Mouse (Mus musculus) kidney, adult 2 months (tissue): ENCODE results near the gene Minos1. TPM values are rescaled to one million over a fixed set of nuclear protein-coding genes. Genes with fewer than 3 reads are reported as not detected.
A peak's percentile ranks its signal among the peaks of the same experiment; 100 is the strongest.

Experiments
- DNase-seq: peaks from one replicate; pipeline ENCODE4 v3.0.0; 2021
- H3K27ac ChIP-seq: fragments of 200-500 bp; 2 replicates; pipeline ENCODE4 v1.5.1; 2012; ENCODE audit warnings: low read depth, low read length, control low read depth, inconsistent platforms; ENCODE audit not compliant: insufficient read depth
- H3K27me3 ChIP-seq: fragments of 200-500 bp; replicated peaks from 2 replicates; pipeline ENCODE4 v1.6.1; 2012; ENCODE audit warnings: mild to moderate bottlenecking, moderate library complexity, low read length, inconsistent platforms; ENCODE audit not compliant: control insufficient read depth, insufficient read depth
- H3K36me3 ChIP-seq: fragments of 200-500 bp; 2 replicates; pipeline ENCODE4 v1.6.1; 2012; ENCODE audit warnings: mild to moderate bottlenecking, moderate library complexity, low read length, inconsistent platforms; ENCODE audit not compliant: control insufficient read depth, insufficient read depth
- H3K4me1 ChIP-seq: fragments of 200-500 bp; 2 replicates; pipeline ENCODE4 v1.6.1; 2011; ENCODE audit warnings: low read length; ENCODE audit not compliant: control insufficient read depth, insufficient read depth
- H3K4me3 ChIP-seq: fragments of 200-500 bp; 2 replicates; pipeline ENCODE4 v1.5.1; 2011; ENCODE audit warnings: mild to moderate bottlenecking, low read depth, low read length, control low read depth; ENCODE audit not compliant: insufficient read depth
- CTCF ChIP-seq: fragments of 200-500 bp; conservative IDR thresholded peaks from 2 replicates; pipeline ENCODE4 v1.5.1; 2011; ENCODE audit warnings: low read depth, mild to moderate bottlenecking, control low read depth, low read length, moderate library complexity, mixed read lengths; ENCODE audit not compliant: insufficient read depth, insufficient read length
- POLR2A ChIP-seq: fragments of 200-500 bp; IDR thresholded peaks from one replicate; pipeline ENCODE4 v1.6.1; 2011; ENCODE audit warnings: low read depth, low read length, control low read depth
- WGBS: fragments of 180-500 bp; shearing (Covaris S2); methylation state at CpG from one replicate; pipeline ENCODE4 v1.1.7; 2018; 5-methylcytosine and 5-hydroxymethylcytosine counted together
- polyA plus RNA-seq: library from polyadenylated mRNA; depleted of rRNA; stranded (reverse); fragments of >200 nt; gene quantifications from 2 replicates; pipeline ENCODE4 v1.2.3, GENCODE M21; 2012

Minos1 gene
- polyA plus RNA-seq, 1 experiment: 157 TPM

GRCm38 (mm10) chr4:139144577-139144976 is 13.7 kb upstream of the Minos1 start:
- Histone ChIP-seq H3K4me1 (no peaks in the 10 kb centered on the region), H3K27ac (no peak overlapping the region), H3K27me3 (no peaks in the 10 kb centered on the region), H3K36me3 (no peaks in the 10 kb centered on the region), H3K4me3 (no peak overlapping the region)
- DNase-seq: no peak
- 91% methylated on average over 4 of the region's 4 CpGs for WGBS
- no peak for TF ChIP-seq CTCF
- TF ChIP-seq POLR2A: no peak

GRCm38 (mm10) chr4:139142985-139143384 is 12.1 kb upstream of the Minos1 start:
- TF ChIP-seq CTCF (no peak), POLR2A (no peak)
- Histone ChIP-seq H3K27me3 (no peaks in the 10 kb centered on the region), H3K4me3 (no peak overlapping the region), H3K27ac (no peak overlapping the region), H3K4me1 (no peaks in the 10 kb centered on the region), H3K36me3 (no peaks in the 10 kb centered on the region)
- no peak for DNase-seq
- 24% methylated on average over 9 of the region's 9 CpGs for whole genome bisulfite sequencing

GRCm38 (mm10) chr4:139141785-139142184 is 10.9 kb upstream of the Minos1 start:
- no peak for DNase-seq
- H3K4me1 ChIP-seq: no peaks in the 10 kb centered on the region
- 67% methylated on average over 6 of the region's 6 CpGs for WGBS

DNA sequence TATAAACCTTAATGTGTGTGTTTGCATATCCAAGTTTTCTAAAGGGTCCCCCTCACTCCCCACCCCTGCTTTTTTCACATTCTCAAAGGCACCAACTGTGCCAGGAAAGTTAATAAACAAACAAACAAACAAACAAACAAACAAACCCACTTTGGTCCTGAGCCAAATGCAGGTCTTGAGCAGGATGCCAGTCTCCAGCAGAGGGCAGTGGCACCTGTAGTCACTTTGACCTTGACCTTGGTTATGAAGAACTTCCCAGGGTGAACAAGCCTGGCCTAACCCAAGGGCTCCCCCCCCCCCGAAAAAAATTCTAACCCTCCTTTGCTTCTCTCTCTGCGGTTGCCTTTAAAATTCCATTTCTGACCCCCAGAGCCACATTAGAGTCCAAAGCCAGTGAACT is 9.4 kb upstream of the Minos1 start:
- no peak for DNase-seq
- no peaks in the 10 kb centered on the region for H3K27me3 ChIP-seq
- 72% methylated on average over 2 of the region's 2 CpGs for WGBS
- peaks cover 4% of the 10 kb centered on the region; the same call in 1 of the 2 replicates for H3K4me1 ChIP-seq
- no peak overlapping the region for H3K27ac ChIP-seq
- TF ChIP-seq CTCF (peak; percentile 52), POLR2A (no peak)
- H3K4me3 ChIP-seq: no peak overlapping the region
- no peaks in the 10 kb centered on the region for H3K36me3 ChIP-seq

More at GRCm38 (mm10) chr4:139141785-139142184, 10.9 kb upstream of the Minos1 start:
- Histone ChIP-seq H3K27me3 (no peaks in the 10 kb centered on the region), H3K27ac (no peak overlapping the region), H3K4me3 (no peak overlapping the region), H3K36me3 (no peaks in the 10 kb centered on the region)
- no peak; the same call in 1 of the 2 replicates for TF ChIP-seq CTCF
- no peak for TF ChIP-seq POLR2A

- WGBS: 70% methylated on average over 2 of the region's 2 CpGs
- Histone ChIP-seq H3K4me3 (no peak overlapping the region), H3K4me1 (peaks cover 4% of the 10 kb centered on the region; the same call in 1 of the 2 replicates), H3K36me3 (no peaks in the 10 kb centered on the region), H3K27me3 (no peaks in the 10 kb centered on the region), H3K27ac (no peak overlapping the region)
- no peak for DNase-seq
- no peak for TF ChIP-seq CTCF
- no peak for TF ChIP-seq POLR2A
Observed at GRCm38 (mm10) chr4:139136011-139136410, 5.1 kb upstream of the Minos1 start.

DNA sequence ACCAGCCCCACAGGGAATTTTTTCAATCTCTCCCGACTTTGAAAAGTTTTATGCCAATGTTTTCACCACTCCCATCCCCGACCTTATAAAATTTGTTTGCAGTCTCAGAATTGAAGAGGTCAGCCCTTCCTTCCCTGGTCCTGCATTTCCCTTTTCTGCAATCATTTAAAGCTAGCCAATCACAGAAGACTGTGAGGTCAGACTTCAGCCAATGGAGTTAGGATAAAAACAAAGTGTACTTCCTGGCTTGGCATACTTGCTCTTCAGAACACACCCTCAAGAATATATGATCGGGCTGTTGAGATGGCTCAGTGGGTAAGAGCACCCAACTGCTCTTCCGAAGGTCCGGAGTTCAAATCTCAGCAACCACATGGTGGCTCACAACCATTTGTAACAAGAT is 2.2 kb upstream of the Minos1 start:
- no peak for DNase-seq
- H3K4me1 ChIP-seq: peaks cover 17% of the 10 kb centered on the region; the same call in 1 of the 2 replicates
- no peaks in the 10 kb centered on the region for H3K27me3 ChIP-seq
- WGBS: 80% methylated on average over 5 of the region's 5 CpGs
- H3K36me3 ChIP-seq: no peaks in the 10 kb centered on the region
- no peak overlapping the region for H3K4me3 ChIP-seq
- no peak overlapping the region for H3K27ac ChIP-seq
- TF ChIP-seq CTCF (no peak), POLR2A (no peak)

DNA sequence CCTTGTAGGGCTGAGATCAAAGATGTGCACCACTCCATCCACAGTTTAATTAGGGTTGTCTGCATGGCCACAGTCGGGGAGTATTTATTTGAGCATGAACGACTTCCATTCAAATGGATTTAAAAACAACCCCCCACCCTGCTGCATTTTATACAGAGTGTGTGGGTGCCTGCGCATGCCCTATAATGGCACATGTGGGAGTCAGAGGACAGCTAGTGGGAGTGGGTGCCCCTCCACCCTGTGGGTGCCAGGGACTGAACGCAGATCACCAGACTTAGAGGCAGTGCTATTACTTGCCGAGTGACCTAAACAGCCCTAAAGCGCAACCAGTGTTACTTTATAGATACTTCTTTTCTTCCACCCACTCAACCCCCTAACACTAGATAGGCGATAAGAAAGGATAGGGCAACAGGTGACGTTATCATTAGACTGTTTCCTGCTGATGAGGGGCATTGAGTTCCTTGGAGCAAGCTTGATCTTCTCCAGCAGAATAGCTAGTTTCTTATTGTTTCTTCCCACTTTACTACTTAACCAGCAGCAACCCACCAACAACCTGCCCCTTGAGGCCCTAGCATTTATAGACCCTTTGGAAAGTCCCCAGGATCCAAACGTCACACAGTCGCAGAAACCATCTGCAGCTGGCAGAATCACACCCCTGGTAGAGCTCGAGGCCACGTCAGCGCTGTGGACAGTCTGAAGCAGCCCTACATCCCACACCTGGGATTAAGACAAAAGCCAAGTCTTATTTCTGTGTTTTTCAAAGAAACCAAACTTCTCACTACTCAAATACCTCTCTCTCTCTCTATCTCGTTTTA is 1.2 kb upstream of the Minos1 start:
- TF ChIP-seq CTCF (no peak), POLR2A (no peak)
- Histone ChIP-seq H3K27me3 (no peaks in the 10 kb centered on the region), H3K36me3 (no peaks in the 10 kb centered on the region), H3K4me1 (peaks cover 18% of the 10 kb centered on the region; the same call in 1 of the 2 replicates), H3K4me3 (no peak overlapping the region), H3K27ac (no peak overlapping the region)
- no peak for DNase-seq
- 86% methylated on average over 14 of the region's 14 CpGs for whole genome bisulfite sequencing
